Mouse (Mus musculus): Measurements from ENCODE around the gene Zfp366.

Zfp366 gene

DNA sequence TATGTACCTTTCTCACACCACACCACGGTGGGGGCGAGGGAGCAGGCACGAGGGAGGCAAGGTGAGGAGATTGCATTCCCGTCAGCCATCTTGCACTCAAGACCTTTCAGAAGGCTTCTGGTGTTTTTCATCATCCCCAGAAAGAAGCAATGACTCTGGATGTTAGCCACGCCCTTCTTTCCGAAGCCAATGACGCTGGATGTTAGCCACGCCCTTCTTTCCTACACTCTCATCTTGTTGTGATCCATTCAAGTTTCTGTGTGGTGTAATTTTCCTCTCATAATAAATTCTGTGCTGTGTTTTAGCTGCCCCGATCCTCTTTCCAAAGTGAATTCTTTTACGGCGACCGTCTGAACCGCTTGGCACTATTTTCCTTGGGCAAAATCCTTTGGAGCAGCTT lies 109.6 kb downstream of the Zfp366 start:
- no peak for DNase-seq (ENCODE audit: extremely low read depth, insufficient read length, low spot score)

DNA sequence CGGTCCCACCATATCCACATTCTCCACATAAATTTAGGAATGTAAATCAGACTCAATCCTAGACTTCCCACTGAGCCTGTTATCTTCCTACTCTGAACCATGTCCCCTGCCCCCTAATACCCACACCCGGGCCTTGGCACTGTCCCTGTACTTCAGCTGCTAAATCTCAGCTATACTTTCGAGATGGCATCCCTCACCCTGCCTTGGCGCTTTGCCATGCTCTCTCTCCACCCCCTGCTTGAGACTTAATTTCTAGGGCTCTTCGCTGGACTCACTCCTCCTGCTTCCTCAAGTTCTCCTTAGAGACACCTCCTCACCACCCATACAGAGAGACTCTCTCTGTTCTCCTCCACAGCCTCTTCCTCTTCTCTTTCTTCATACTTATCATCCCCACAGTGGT lies 115.3 kb downstream of the Zfp366 start:
- no peak for DNase-seq (ENCODE audit: extremely low read depth, insufficient read length, low spot score)
